Mouse (Mus musculus) lung, postnatal 36 days (tissue): ENCODE measurements around the gene Scarf2.

Experiments
- DNase-seq: peaks from one replicate; pipeline ENCODE4 v3.0.0; 2022; ENCODE audit warnings: mixed read lengths

The Scarf2 gene

DNA sequence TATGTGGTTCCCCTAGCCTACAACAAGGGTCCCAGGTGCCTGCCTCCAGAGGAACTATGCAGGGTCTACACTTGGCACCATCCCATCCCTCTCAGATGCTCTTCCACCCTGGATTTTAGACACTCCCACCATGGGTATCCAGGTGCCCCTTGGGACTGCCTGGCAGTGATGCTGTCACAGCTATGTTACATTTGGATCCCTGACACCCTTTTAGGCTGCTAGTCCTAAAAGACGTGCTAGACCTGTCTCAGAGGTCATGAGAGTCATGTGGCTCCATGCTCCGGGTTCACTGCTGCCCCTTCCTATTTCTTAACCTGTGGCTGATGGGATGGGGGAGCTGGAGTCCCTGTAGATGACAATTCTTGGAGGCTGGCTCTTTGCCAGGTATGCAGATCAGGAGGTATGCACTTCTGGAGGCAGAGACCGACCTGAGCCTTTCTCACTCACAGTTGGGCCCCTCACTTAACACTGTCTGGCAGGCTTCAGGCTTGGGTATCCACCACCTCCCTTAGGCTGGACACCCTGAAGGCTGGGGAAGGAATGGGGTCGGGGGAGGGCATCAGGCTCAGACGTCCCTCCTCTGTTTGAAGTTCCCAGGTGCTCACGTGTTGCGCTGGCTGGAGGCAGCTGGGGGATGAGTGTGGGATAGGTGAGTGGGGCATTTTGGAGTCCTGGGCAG, 4.8 kb downstream of the Scarf2 start:
- DNase-seq = peak; percentile 33

DNA sequence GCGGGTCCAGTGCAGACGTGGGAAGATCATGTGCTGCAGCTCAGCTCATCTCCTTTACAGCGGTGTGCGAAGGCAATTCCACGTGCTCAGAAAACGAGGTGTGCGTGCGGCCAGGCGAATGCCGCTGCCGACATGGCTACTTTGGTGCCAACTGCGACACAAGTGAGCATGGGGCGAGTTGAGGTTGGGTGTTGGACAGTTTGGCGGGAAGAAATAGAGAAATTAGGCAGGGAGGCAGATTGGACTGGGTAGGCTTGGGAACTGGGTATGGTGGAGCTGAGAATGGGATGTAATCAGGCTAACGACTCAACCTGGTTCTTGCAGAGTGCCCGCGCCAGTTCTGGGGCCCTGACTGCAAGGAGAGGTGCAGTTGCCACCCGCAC, 5.4 kb downstream of the Scarf2 start:
- no peak for DNase-seq

DNA sequence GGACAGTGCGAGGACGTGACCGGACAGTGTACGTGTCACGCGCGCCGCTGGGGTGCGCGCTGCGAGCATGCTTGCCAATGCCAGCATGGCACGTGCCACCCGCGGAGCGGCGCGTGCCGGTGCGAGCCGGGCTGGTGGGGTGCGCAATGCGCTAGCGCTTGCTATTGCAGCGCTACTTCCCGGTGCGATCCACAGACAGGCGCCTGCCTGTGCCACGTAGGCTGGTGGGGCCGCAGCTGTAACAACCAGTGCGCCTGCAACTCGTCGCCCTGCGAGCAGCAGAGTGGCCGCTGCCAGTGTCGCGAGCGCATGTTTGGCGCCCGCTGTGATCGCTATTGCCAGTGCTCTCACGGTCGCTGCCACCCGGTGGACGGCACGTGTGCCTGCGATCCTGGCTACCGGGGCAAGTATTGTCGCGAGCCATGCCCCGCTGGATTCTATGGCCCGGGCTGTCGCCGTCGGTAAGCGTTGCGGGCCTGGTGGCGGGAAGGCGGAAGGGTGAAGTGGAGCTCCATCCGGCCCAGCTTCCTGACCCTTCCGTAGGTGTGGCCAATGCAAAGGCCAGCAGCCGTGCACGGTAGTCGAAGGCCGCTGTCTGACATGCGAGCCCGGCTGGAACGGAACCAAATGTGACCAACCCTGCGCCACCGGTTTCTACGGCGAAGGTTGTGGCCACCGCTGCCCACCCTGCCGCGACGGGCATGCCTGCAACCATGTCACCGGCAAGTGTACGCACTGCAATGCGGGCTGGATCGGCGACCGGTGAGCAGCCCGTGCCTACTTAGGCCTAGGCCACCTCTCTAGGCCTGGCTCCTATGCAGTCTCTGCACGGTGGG, 6.0 kb downstream of the Scarf2 start:
- peak; percentile 45 for DNase-seq

DNA sequence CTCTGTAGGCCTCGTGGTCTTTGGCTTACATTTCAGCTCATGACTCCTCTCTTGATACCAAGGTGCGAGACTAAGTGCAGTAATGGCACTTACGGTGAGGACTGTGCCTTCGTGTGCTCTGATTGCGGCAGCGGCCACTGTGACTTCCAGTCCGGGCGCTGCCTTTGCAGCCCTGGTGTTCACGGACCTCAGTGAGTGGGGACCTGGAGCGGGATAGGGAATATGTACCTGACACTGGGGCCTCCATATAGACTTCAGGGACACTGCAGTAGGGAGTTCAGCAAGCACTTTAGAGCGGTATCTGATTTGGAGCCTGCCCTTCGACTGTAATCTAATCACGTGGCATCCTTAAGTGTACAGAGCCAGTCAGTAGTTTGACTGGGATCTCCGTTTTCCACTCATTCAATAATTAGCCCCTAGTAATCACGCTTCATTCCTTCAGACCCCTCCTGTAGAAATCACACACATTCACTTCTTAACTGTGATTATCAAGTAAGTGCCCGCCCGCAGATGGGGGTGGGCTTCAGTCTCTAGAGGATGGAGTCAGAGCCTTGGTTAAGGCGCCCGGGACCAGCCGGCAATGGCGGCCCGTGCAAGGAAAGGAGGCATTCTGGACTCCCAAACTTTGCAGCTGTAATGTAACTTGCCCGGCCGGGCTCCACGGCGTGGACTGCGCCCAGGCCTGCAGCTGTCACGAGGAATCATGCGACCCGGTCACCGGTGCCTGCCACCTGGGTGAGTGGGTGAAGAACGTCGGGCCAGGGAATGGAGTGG, 6.8 kb downstream of the Scarf2 start:
- DNase-seq = no peak

DNA sequence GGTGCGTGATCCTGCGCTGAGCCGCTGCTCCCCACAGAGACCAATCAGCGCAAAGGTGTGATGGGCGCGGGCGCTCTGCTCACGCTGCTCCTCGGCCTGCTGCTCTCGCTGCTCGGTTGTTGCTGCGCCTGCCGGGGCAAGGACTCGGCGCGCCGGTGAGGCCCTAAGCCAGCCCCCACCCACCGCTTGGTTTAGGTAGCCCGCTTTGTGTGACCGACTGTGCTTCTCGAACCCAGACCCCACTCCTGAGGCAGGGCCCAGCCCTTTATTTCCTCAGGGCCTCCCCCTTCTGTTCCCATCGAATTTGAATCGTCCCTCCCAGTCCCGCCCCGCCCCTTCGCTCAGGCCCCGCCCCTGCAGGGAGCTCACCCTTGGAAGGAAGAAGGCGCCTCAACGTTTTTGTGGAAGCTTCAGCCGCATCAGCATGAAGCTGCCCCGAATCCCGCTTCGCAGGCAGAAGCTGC, 7.4 kb downstream of the Scarf2 start:
- peak; percentile 33 for DNase-seq

DNA sequence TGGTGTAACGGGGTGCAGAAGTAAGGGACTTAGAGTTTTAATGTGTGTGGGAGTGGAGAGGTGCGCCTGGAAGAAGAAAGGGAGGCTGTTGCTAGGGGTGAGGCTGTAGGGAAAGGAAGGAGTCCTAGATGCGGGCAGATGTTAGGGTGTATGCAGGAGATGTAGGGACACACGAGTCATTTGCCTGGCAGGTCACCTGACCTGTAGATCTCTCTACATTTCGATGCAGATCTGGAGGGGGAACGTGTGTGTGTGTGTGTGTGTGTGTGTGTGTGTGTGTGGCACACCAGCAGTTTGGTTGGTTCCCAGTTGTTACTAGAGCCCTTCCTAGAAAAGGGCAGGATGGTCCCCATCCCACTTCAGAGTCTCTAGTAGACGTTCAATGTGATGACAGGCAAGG, 7.9 kb downstream of the Scarf2 start:
- DNase-seq = no peak

DNA sequence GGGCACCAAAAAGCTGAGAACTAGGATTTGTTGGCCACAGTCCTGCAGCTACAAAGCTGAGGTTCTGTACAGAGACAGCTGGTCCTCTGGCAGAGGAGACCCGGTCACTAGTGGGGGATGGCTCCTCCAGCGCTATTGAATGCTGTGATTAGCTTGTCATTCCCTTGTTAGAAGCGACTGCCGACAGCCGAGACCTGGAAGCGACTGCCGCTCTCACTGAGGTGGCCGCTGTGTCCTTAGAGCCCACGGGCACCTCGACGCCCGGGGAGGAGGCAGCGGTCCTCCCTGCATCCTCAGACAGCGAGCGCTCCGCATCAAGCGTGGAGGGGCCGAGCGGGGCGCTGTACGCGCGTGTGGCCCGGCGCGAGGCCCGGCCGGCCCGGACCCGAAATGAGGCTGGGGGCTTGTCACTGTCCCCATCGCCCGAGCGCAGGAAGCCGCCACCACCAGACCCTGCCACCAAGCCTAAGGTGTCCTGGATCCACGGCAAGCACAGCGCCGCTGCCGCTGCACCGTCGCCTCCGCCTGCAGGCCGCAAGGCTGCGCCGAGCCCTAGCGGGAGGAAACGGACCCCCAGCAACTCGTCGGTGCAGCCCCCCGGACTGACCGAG, 9.6 kb downstream of the Scarf2 start:
- peak; percentile 23 for DNase-seq

DNA sequence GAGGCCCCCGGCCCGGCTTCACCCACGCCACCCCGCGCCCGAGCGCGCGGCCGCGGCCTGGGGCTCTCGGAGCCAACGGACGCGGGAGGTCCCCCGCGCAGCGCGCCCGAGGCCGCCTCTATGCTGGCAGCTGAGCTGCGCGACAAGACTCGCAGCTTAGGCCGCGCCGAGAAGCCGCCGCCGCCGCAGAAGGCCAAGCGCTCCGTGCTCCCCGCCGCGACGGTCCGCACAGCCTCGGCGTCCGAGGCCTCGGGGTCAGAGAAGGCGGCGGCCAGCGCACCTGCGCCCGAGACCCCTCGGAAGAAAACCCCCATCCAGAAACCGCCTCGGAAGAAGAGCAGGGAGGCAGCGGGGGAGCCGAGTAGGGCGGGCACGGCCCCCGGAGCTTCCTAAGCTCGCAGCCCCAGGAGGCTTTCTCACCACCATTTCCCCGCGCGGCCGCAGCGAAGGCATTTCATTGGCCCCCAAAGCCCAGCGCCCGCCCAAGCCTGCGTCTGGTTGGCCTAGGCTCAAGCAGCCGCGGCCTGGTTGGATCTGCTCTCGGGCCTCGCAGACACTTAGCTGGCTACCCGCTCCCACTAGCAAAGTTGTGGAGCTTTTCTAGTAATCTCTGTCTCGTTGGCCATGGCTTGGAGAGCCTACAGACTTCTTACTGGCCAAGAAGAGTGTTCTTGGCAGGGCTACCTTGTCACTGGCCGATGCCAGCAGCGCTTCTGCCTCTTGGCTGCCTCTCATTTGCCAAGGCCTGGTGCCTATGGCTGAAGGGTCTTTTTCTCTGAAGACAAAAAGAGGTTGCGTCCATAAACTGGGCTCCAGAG, 10.3 kb downstream of the Scarf2 start:
- DNase-seq = peak; percentile 84

DNA sequence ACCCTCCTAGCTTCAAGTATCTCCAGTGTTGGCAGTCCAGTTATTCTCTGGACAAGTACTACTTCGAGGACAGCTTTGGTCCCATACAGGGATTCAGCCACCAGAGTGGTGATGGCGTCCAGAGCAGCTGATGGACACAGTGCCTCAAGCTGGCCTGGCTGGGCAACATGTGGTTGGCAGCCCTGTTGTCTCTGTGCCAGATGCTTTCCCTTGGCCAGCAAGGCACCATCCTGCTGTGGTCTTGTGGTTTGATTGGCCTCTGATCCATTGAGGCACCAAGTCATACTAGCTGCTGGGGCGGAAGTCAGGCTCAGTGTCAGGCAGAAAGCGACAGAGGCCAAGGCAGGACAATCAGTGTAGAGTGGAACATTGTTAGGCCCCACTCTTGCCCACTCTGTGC, 12.0 kb downstream of the Scarf2 start:
- no peak for DNase-seq

DNA sequence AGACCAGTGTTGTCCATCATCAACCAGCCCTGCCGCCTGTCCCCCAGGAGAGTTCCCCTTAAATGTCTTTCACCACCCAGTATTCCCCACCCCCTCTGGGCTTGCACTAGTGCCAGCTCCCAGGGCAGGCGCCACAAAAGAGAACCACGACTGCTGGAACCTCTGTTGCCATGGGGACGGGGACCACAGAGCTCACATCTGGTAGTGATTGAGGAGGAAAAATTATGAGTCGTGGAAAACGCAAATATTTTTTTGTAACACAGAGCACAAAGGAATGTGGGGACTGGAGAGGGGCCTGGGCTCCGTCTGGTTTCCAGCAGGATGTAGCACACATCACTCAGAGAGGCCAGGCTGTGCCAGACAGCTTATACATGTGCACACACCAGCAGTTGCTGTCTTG, 12.6 kb downstream of the Scarf2 start:
- peak; percentile 63 for DNase-seq

DNA sequence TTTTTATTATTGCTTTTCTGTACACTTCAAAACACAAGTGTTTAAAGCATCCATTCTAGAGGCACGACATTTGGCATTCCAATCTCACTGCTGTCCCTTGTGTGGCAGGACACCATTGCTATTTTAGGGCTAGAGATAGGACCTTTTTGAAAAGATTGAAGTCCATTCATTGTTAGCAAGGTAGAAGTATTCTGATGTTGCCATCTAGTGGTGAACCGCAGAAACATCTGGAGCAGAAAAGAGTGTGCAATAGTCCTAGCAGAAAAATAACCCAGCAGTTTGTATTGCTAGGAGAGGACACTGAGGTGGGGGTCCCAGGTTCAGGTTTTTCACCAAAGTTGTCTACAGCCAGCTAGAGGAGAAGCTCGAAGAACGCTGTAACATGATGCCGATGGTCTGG, 15.0 kb downstream of the Scarf2 start:
- peak; percentile 79 for DNase-seq

DNA sequence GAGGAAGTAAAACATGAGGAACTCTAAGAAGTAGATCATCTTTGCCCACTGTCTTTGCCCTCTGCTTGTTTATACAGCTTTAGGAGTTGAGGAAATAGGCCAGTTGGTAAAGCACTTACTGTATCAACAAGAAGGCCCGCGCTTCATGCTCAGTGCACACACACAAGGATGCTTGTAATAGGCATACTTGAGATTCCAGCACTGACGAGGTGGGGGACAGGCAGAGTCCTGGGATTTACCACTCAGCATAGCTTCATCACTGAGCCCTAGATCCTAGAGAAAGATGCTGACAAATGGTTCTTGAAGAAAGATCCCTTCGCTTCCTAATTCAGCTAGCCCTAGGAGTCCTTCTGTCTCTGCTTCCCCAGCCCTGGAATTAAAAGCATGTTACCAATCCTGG, 16.1 kb downstream of the Scarf2 start:
- no peak for DNase-seq

DNA sequence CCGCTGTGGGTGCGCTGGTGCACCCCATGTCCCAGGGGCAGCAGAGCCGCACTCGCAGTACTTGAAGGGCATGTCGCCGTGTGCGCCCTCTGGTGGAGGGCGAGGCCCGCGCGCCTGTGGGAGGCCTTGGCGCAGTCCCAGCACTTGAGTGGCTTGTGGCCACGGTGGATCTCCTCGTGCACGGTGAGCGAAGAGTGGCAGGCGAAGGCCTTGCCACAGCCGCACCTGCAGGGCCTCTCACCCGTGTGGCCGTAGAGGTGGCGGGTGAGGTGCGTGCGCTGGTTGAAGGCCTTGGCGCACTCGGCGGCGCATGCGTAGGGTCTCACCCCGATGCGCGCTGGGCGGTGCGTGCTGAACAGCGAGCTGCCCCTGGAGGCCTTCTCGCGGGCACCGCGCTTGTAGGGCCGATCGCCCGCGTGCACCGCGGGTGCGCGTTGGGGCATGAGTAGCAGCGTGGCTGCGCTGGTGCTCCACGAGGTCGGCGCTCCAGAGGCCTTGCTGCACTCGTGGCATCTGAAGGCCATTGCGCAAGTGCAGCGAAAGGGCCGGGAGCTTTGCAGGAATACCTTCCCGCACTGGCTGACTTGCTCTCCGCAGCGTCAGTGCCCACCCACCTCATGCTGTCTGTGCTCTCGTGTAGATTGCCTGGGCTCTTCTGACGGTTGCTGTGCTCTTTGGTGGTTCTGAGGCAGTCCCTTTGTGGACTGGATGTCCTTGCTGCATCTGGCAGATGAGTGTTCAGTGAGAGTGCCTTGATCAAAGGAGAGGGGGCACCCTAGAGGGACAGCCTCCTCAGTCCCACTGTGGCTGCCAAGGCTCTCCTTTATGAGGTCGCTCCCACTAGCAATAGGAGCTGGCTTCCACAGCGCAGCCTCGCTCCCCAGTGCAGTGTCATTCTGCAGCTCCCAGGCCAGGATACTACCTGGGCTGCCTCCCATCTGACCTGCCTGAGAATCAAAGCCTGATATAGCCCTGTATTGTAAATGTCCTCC, 18.6 kb downstream of the Scarf2 start:
- peak; percentile 84 for DNase-seq

DNA sequence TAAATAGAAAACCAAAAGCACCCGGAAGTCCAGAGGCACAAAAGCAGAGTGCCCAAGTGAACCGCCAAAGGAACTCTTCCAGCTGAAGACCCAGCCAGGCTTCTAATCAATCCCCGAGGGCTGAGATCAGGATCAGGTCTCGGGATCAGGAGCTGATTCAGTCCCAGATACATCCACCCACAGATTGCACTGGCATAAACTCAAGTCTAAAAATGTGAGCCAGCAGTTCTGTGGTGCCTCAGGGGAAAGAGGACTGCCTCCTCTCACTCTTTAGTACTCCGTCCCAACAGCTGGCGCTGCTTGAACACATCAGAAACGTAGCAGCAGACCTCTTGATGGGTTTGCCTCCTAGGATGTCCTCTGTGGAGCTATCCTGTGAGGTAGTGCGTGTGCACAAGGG, 19.4 kb downstream of the Scarf2 start:
- DNase-seq = no peak

DNA sequence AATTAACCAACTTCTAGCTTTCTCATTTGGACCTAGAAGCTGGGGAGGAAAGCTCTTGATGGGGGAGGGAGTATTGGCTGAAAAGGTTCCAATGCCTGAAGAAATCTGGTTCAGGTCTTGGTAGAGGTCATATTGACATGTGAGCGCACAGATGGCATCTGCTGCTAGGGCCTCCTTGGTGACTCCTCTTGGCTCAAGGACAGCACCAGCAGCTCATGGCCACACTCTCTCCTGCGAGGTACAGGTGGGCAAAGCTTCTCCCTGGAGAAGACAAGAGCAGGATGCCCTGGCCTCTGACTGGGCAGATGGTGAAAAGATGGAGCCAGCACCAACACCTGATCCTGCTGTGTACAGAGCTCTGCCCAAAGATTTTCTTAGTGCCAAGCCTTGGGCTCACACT, 29.4 kb downstream of the Scarf2 start:
- DNase-seq = no peak

DNA sequence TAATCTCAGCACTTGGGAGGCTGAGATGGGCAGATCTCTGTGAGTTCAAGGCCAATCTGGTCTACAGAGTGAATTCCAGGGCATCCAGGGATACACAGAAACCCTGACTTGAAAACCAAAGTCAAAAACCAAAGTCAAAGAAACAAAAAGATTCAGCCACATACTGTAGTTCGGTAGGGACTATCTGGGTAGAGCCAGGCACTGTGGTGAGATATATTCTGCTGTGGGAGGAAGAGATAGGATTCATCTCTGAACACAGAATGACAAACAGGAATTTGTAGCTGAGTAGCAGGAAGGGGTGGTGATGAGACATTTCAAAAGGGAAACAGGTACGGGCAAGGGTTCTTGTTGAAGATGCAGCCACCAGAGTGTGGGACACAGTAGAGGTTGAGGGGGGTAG, 31.1 kb downstream of the Scarf2 start:
- DNase-seq = no peak

DNA sequence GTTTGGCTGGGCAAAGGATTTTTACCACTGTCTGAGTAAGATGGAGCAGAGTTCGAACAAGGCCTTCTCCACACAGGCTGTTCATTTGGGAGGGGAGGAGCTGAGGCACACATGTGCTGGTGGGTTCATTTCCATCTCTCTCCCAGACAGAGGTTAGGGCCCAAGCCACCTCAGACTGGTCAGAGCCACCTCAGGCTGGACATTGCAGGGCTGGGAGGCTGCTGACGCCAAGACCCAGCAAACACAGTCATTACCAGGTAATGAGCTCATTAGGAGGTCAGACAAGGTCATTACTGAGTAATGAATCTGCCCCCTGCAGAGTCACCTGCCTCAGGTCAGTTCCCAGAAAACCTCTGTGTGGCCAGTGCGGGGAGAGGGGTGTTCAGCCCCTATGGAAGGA, 31.8 kb downstream of the Scarf2 start:
- no peak for DNase-seq

DNA sequence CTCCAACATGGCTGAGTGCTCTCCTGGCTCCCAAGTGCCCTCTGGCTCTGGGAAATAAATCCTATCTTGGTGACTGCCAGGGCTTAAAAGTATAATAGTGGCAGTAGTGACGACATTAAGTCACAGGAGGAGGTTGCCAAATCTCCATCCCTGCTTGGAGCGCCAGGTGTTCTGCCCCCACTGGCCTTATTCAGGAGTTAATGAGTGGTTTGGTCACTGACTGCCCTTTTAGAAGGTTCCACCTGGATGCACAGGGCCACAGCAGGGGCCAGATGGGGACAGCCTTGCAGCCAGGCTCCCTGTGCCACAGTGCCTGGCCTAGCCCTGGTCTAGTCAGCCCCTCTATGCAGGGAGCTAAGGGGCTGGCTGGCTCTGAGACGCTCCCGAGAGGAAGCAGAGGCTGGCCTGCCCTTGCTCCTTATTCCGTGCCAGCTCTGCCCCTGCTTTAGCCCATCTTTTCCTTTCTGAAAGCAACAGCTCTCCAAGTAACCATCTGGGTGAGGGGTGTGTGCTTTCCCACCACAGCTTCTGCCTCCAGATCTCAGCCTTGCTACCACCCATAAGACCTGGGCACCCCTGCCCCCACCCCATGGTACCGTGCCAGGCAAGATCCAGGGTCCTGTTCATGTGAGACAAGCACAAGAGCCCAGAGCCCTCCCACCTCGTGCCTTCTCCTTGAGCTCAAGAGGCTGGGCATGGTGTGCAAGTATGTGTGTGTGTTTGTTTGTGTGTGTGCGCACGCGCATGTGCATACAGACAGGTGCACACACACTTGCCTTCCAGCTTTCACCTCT, 33.5 kb downstream of the Scarf2 start:
- DNase-seq = no peak

DNA sequence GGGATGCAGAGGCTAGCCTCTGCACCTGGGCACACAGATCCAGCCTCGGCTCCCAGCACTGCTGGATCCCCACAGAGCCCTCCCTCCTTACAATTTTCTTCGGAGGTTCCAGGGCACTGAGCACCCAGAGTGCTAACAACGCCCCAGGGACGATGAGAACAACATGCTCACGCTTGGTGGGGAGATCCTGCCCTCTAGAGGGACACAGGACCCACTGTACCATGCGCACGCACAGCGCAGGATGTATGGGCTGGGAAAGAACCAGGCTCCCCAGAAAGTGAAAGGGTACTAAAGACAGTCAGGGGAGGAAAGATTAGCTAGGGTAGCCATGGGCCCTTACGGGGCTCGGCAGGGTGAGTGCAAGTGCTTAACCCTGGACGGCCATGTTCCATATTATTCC, 34.7 kb downstream of the Scarf2 start:
- no peak for DNase-seq

DNA sequence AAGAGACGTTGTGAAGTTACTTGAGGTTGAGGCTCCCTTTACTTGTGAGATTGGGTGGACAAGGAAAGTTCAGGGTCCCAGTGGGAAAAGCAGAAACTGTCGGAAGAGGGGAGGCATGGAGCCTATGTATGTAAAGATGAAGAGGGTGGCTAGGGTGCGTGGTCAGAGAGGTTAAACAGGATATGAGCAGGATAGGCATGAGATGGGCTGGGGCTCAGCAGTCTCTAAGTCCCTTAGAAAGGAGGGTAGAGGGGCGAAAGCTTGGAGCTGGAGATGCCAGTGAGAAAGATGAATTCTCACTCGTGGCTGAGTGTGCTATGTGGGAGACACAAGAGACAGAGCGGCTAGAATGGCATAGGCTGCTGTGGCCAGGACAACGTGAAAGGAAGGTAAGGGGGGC, 35.7 kb downstream of the Scarf2 start, which contains the start of gene B830017H08Rik:
Gene B830017H08Rik, plus strand, starts transcription at position 301 of the 400 bp plus-strand sequence.
- DNase-seq = no peak
